Mouse (Mus musculus) midbrain, postnatal 0 days (tissue): ENCODE data around the gene Fchsd2. TPM values are rescaled to one million over a fixed set of nuclear protein-coding genes. Genes with fewer than 3 reads are reported as not detected.

Experiments
- ATAC-seq: fragments of 200-750 bp; cut with Nextera tagmentation; 2 replicates; pipeline ENCODE4 v1.8.0; 2017; ENCODE audit warnings: moderate number of reproducible peaks, mild to moderate bottlenecking, moderate TSS enrichment, moderate library complexity; ENCODE audit not compliant: low FRiP score
- DNase-seq: peaks from one replicate; pipeline ENCODE4 v3.0.0-alpha.2; 2015; ENCODE audit warnings: low spot score
- H3K27ac ChIP-seq: fragments of 300-500 bp; sonication (generic); 2 replicates; pipeline ENCODE4 v1.5.1; 2014; ENCODE audit warnings: low read depth, mild to moderate bottlenecking, low read length, mixed read lengths
- H3K27me3 ChIP-seq: fragments of 300-500 bp; sonication (generic); 2 replicates; pipeline ENCODE4 v1.6.1; 2014; ENCODE audit warnings: low read length, control low read depth, mixed read lengths; ENCODE audit not compliant: insufficient read depth
- H3K36me3 ChIP-seq: fragments of 300-500 bp; sonication (generic); 2 replicates; pipeline ENCODE4 v1.6.1; 2014; ENCODE audit warnings: low read length, control low read depth, mixed read lengths; ENCODE audit not compliant: insufficient read depth
- H3K4me1 ChIP-seq: fragments of 300-500 bp; sonication (generic); 2 replicates; pipeline ENCODE4 v1.6.1; 2014; ENCODE audit warnings: mild to moderate bottlenecking, control low read depth, antibody characterized with exemption, low read length, mixed read lengths; ENCODE audit not compliant: insufficient read depth
- H3K4me2 ChIP-seq: fragments of 300-500 bp; sonication (generic); 2 replicates; pipeline ENCODE4 v1.6.1; 2014; ENCODE audit warnings: low read depth, mild to moderate bottlenecking, low read length, mixed read lengths; ENCODE audit not compliant: poor library complexity, severe bottlenecking
- H3K4me3 ChIP-seq: fragments of 300-500 bp; sonication (generic); 2 replicates; pipeline ENCODE4 v1.5.1; 2014; ENCODE audit warnings: low read depth, mild to moderate bottlenecking, low read length, moderate library complexity
- H3K9ac ChIP-seq: fragments of 300-500 bp; sonication (generic); replicated peaks from 2 replicates; pipeline ENCODE4 v1.6.1; 2014; ENCODE audit warnings: mild to moderate bottlenecking, low read length, moderate library complexity, mixed read lengths; ENCODE audit not compliant: poor library complexity, severe bottlenecking
- H3K9me3 ChIP-seq: fragments of 300-500 bp; sonication (generic); 2 replicates; pipeline ENCODE4 v1.6.1; 2016; ENCODE audit warnings: low read length, control low read depth
- CTCF ChIP-seq: IDR thresholded peaks from 2 replicates; pipeline ENCODE4 v1.5.1; 2016; ENCODE audit warnings: antibody characterized with exemption, mild to moderate bottlenecking
- WGBS: fragments of 180-500 bp; shearing (Covaris S2); extraction: QIAGEN DNeasy Blood & Tissue Kit; methylation state at CpG from one replicate; pipeline ENCODE4 v1.1.7; 2014; 5-methylcytosine and 5-hydroxymethylcytosine counted together
- polyA plus RNA-seq: library from polyadenylated mRNA; unstranded; fragments of >200 nt; fragmentation: Nextera tagmentation; extraction: Ambion mirVana; gene quantifications from 2 replicates; pipeline ENCODE4 v1.2.1, GENCODE M21; 2015
- total RNA-seq: library from RNA; depleted of rRNA; stranded (reverse); fragments of >200 nt; gene quantifications from 2 replicates; pipeline ENCODE4 v1.2.3, GENCODE M21; 2014

The Fchsd2 gene
- total and polyA plus RNA-seq, 2 experiments from 2014 or later = 39.2 to 55.7 TPM

- no peaks in the 10 kb centered on the region for H3K9me3 ChIP-seq
- H3K9ac ChIP-seq = no peak overlapping the region
- H3K4me2 ChIP-seq = no peak overlapping the region
- no peak for TF ChIP-seq CTCF
- H3K27me3 ChIP-seq = no peaks in the 10 kb centered on the region
- ATAC-seq (no peak), DNase-seq (no peak)
- H3K36me3 ChIP-seq = peaks cover 12% of the 10 kb centered on the region
- no peak overlapping the region for H3K4me3 ChIP-seq
- no peak overlapping the region for H3K27ac ChIP-seq
- H3K4me1 ChIP-seq = no peaks in the 10 kb centered on the region
Observed at GRCm38 (mm10) chr7:101258482-101258881, 165.8 kb downstream of the Fchsd2 start.

DNA sequence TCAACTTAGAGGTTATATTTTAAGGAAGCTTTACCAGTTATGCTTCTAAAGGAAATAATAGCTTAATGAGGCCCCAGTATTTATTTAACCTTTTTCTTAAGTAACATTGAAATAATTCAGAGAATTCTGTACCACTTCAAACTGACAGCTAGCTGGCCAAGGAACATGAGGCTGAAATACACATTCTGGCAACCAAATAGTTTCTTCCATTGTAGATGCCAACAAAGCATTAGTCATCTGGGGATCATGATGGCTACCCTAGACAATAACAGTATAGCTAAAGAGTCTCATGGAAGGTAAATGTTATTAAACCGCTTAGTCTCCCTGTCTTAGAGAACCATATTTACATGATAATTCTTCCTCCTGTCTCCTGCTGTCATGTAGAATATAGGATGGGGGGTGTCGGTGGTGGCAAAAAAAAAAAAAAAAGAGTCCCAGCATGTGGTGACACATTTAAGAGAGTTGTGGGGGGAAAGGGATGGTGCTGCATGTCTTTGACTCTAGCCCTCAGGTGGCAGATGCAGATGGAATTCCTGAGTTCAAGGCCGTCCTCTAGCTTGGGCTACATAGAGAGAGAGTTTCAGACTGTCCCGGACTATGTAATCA, 169.4 kb downstream of the Fchsd2 start:
- H3K27ac ChIP-seq = no peak overlapping the region
- H3K9ac ChIP-seq = no peak overlapping the region
- ATAC-seq (no peak), DNase-seq (no peak)
- 57% methylated on average over 4 of the region's 4 CpGs for WGBS
- TF ChIP-seq CTCF = no peak
- no peaks in the 10 kb centered on the region for H3K4me1 ChIP-seq
- no peak overlapping the region for H3K4me2 ChIP-seq
- no peaks in the 10 kb centered on the region for H3K9me3 ChIP-seq
- peaks cover 7% of the 10 kb centered on the region for H3K36me3 ChIP-seq
- no peaks in the 10 kb centered on the region for H3K27me3 ChIP-seq
- H3K4me3 ChIP-seq = no peak overlapping the region

- ATAC-seq (no peak), DNase-seq (no peak)
- TF ChIP-seq CTCF = no peak
- Histone ChIP-seq H3K27ac (no peak overlapping the region), H3K36me3 (peaks cover 7% of the 10 kb centered on the region), H3K4me2 (no peak overlapping the region), H3K27me3 (no peaks in the 10 kb centered on the region), H3K4me1 (no peaks in the 10 kb centered on the region), H3K4me3 (no peak overlapping the region), H3K9ac (no peak overlapping the region), H3K9me3 (no peaks in the 10 kb centered on the region)
Observed at GRCm38 (mm10) chr7:101263511-101263910, 170.8 kb downstream of the Fchsd2 start.

- 69% methylated on average over 3 of the region's 3 CpGs for WGBS
- DNase-seq (no peak), ATAC-seq (no peak)
- Histone ChIP-seq H3K4me1 (no peaks in the 10 kb centered on the region), H3K9ac (no peak overlapping the region), H3K4me3 (no peak overlapping the region), H3K9me3 (no peaks in the 10 kb centered on the region), H3K4me2 (no peak overlapping the region), H3K27me3 (no peaks in the 10 kb centered on the region), H3K27ac (no peak overlapping the region), H3K36me3 (peaks cover 8% of the 10 kb centered on the region; the same call in 1 of the 2 replicates)
- TF ChIP-seq CTCF = no peak
Observed at GRCm38 (mm10) chr7:101267457-101268259, 175.0 kb downstream of the Fchsd2 start.

DNA sequence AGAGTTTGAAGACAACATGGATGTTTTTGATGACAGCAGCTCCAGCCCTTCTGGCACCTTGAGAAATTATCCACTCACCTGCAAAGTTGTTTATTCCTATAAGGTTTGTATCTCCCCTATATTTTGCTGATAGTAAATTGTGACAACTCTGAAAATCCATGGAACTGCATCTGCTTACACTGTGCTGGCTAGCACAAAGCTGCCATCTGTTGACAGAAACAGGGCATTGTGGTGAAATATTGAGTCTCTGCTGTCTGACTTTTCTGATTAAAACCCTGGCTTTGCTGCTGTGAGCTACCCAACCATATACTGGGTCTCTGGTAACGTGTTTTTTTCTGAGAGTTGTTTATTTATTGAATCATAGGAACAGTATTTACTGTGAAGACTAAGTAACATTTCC, 178.9 kb downstream of the Fchsd2 start:
- ATAC-seq = no peak
- 86% methylated on average over 1 of the region's 1 CpGs for WGBS
- no peaks in the 10 kb centered on the region for H3K9me3 ChIP-seq
- H3K4me1 ChIP-seq = no peaks in the 10 kb centered on the region
- H3K9ac ChIP-seq = no peak overlapping the region
- H3K4me3 ChIP-seq = no peak overlapping the region
- H3K4me2 ChIP-seq = no peak overlapping the region
- DNase-seq = peak; percentile 41
- TF ChIP-seq CTCF = peak; percentile 70
- no peak overlapping the region for H3K27ac ChIP-seq
- peaks cover 18% of the 10 kb centered on the region; the same call in 1 of the 2 replicates for H3K36me3 ChIP-seq
- H3K27me3 ChIP-seq = no peaks in the 10 kb centered on the region

DNA sequence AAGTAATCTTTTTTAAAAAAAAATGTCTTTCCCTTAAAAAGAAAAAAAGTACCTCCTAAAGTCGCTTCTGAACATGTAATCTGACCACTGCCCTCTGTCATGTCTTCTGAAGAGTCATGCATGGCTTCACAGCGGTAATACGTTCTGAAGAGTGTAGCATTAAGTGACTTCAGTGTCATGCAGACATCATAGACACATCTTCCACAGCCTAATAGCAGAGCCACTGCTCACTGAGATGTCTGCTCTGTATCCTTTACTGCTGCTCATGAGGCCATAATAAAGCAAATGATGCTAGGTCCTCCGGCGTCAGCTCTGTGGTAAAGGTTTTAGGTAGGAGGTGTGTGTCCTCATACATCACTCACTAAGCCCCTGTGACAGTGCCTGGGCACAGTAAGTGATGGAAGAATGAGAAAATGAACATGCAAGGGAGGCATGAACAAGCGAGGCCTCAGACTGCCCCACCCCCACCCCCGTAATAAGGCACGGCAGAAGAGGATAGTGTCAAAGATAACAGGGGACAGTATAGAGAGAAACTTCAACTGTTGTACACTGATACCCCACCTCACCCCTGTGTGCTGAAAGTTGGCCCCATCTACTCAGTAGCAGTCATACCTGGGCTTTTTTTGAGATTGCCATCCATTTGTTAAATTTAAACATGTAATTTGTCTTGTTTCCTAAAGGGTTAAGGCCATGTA, 179.9 kb downstream of the Fchsd2 start:
- no peak overlapping the region for H3K4me2 ChIP-seq
- peaks cover 28% of the 10 kb centered on the region; the same call in 1 of the 2 replicates for H3K36me3 ChIP-seq
- no peak overlapping the region for H3K9ac ChIP-seq
- no peak for DNase-seq
- no peak overlapping the region for H3K27ac ChIP-seq
- ATAC-seq = no peak
- no peak overlapping the region for H3K4me3 ChIP-seq
- no peaks in the 10 kb centered on the region for H3K4me1 ChIP-seq
- no peaks in the 10 kb centered on the region for H3K9me3 ChIP-seq
- TF ChIP-seq CTCF = no peak
- H3K27me3 ChIP-seq = no peaks in the 10 kb centered on the region
- 93% methylated on average over 8 of the region's 8 CpGs for WGBS
